Mouse (Mus musculus) spleen, adult 2 months (tissue): Measurements from ENCODE around the gene Rad50. TPM values are rescaled to one million over a fixed set of nuclear protein-coding genes. Genes with fewer than 3 reads are reported as not detected.
A peak's percentile ranks its signal among the peaks of the same experiment; 100 is the strongest.

ENCODE experiments used
- DNase-seq, 2 experiments: peaks; one replicate each; pipeline versions ENCODE4 v3.0.0 to v3.0.0-alpha.2; 2012 to 2021; ENCODE audit warnings: low spot score in 2 of 2, low read depth in 1 of 2
- H3K27ac ChIP-seq: fragments of 200-500 bp; 2 replicates; pipeline ENCODE4 v1.5.1; 2012; ENCODE audit warnings: low read length, inconsistent platforms; ENCODE audit not compliant: insufficient read depth
- H3K27me3 ChIP-seq: fragments of 200-500 bp; 2 replicates; pipeline ENCODE4 v1.6.1; 2012; ENCODE audit warnings: mild to moderate bottlenecking, moderate library complexity, low read length, inconsistent platforms; ENCODE audit not compliant: control insufficient read depth, insufficient read depth
- H3K36me3 ChIP-seq: fragments of 200-500 bp; 2 replicates; pipeline ENCODE4 v1.6.1; 2012; ENCODE audit warnings: mild to moderate bottlenecking, low read length, inconsistent platforms; ENCODE audit not compliant: control insufficient read depth, insufficient read depth
- H3K4me1 ChIP-seq: fragments of 200-500 bp; 2 replicates; pipeline ENCODE4 v1.6.1; 2011; ENCODE audit warnings: inconsistent platforms; ENCODE audit not compliant: control insufficient read depth, insufficient read depth, insufficient read length
- H3K4me3 ChIP-seq: fragments of 200-500 bp; 2 replicates; pipeline ENCODE4 v1.5.1; 2011; ENCODE audit warnings: mild to moderate bottlenecking, inconsistent platforms; ENCODE audit not compliant: insufficient read depth, insufficient read length; ENCODE audit errors: extremely low read depth
- CTCF ChIP-seq: fragments of 200-500 bp; IDR thresholded peaks from 2 replicates; pipeline ENCODE4 v1.5.1; 2011; ENCODE audit warnings: mild to moderate bottlenecking, inconsistent platforms; ENCODE audit not compliant: insufficient read depth, insufficient read length, insufficient replicate concordance; ENCODE audit errors: extremely low read depth
- POLR2A ChIP-seq: fragments of 200-500 bp; IDR thresholded peaks from 2 replicates; pipeline ENCODE4 v1.6.1; 2011; ENCODE audit warnings: low read depth, low read length, inconsistent platforms
- WGBS: fragments of 180-500 bp; shearing (Covaris S2); methylation state at CpG from one replicate; pipeline ENCODE4 v1.1.7; 2018; 5-methylcytosine and 5-hydroxymethylcytosine counted together
- polyA plus RNA-seq: library from polyadenylated mRNA; depleted of rRNA; stranded (reverse); fragments of >200 nt; gene quantifications from 2 replicates; pipeline ENCODE4 v1.2.3, GENCODE M21; 2012; rRNA removed

Gene Rad50
- 4.1 and 4.2 TPM in 2 replicates for polyA plus RNA-seq

DNA sequence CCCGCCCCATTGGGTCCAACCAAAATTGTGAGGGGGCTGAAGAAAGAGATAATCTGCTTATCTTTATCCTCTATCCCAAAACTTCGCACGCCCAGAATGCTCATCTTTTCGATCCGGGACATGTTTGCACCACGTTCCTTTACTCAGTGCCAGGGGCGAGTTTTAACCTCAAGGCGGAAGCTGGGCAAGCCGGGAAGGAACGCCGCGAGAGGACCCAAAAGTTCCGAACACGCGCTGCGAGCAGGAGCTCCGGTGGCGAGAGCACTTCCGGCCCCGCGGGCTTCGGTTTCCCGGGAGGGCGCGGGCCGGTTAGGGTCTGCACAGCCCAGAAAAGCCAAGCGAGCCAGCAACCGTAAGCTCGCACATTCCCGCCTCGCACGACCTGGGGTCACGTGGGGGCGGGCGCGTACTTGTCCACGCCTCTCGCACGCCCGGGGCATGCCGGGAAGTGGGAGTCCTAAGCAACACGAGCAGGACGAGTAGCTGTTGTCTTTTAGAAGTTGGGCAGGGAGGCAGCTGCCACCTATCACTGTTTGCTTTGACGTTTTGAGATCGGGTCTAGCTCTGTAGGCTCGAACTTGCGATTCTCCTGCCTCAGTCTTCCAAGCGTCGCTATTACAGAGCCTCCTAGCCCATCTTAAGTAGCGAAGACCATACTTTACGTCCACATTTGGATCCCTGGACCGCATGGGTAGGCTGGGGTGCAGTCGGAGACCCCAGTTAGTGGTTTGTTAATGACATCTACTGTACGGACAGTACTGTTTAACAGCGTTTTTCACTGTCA lies at the start of gene Rad50:
Gene Rad50, minus strand, starts transcription at position 386 of the 784 bp plus-strand sequence.
- Histone ChIP-seq H3K27me3 (no peaks in the 10 kb centered on the region), H3K4me1 (peaks cover 5% of the 10 kb centered on the region), H3K36me3 (peaks cover 1% of the 10 kb centered on the region; the same call in 1 of the 2 replicates), H3K4me3 (peak within 1 kb of the TSS; percentile 92), H3K27ac (peak within 1 kb of the TSS; percentile 85)
- WGBS, result 2% methylated on average over 55 of the region's 55 CpGs
- peak; percentile 74 to 95 for DNase-seq
- TF ChIP-seq CTCF (no peak), POLR2A (peak; percentile 80)

DNA sequence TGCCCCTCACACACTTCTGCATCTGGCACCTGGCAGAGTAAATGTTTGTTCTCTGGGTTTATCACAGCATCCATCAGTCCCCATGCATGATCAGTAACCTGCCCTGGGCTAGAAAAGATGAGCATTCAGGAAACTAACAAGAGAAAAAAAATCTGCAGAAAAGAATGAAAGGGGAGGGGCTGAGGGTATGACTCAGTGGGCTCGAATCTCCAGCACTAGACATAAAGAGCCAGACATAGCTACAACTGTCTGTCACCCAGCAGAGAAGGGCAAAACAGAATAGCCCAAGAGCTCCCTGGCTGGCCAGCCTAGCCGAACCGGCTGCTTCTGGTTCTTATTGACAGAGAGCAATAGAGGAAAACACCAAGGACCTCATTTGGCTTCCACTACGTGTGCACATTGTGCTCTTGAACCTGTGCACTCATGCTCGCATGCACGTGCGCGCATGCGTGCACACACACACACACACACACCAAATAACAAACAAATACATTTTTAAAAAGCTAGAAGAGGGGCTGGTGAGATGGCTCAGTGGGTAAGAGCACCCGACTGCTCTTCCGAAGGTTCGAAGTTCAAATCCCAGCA lies 48.0 kb upstream of the Rad50 start:
- Histone ChIP-seq H3K4me3 (no peak overlapping the region), H3K27ac (no peak overlapping the region)
- WGBS, result 82% methylated on average over 12 of the region's 12 CpGs

DNA sequence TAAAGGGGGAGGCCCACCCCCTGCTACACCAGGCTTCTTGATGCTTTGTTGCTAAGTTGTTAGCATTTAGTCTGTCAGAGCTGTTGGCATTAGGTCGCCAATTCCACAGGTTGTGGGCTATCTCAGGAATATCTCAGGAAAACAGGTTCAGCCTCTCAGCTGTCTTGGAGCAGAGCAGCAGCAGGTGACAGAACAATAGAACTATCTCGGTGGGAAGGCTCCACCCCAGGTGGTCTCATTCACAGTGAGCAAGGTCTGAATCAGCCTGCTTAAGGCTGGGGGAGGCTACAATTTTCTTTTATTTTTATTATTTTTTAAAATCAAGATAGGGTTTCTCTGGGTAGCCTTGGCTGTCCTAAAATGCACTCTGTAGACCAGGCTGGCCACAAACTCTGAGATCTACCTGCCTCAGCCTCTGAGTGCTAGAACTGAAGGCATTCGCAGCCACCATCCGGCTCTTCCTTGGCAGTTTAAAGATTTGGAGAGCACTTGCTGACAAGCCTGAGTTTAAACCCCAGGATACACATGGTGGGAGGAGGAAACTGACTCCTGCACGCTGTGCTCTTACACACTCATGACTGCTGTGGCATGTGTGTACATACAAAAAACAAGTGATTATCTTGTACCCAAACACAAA lies 42.7 kb upstream of the Rad50 start:
- WGBS, result 78% methylated on average over 5 of the region's 5 CpGs
- DNase-seq, result no peak
- Histone ChIP-seq H3K4me1 (peaks cover 6% of the 10 kb centered on the region; the same call in 1 of the 2 replicates), H3K27me3 (no peaks in the 10 kb centered on the region), H3K4me3 (no peak overlapping the region), H3K36me3 (no peaks in the 10 kb centered on the region), H3K27ac (no peak overlapping the region)
- TF ChIP-seq CTCF (no peak), POLR2A (no peak)

More for the DNA sequence above, 48.0 kb upstream of the Rad50 start:
- H3K27me3 ChIP-seq, result no peaks in the 10 kb centered on the region
- H3K36me3 ChIP-seq, result no peaks in the 10 kb centered on the region
- TF ChIP-seq CTCF (no peak), POLR2A (no peak)
- no peak for DNase-seq
- peaks cover 3% of the 10 kb centered on the region; the same call in 1 of the 2 replicates for H3K4me1 ChIP-seq

DNA sequence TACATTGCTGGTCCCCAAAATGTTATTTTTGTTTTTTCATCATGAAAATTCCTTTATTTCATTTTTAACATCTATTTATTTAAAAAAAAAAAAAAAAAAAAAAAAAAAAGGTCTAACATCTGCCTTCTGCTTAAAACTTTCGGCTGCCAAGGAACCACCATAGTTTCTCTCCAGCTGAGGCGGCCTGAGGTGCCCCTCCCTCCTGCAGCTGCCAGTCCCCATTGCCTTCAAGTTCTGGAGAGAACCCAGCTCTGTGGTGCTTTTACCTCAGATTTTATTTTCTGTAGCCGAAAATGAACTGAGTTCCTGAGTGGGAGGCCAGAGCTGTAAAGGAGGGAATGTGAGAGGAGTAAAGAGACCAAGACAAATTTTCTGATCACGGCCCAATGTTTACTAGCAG lies 42.2 kb upstream of the Rad50 start:
- WGBS, result 71% methylated on average over 4 of the region's 4 CpGs
- no peaks in the 10 kb centered on the region for H3K27me3 ChIP-seq
- TF ChIP-seq CTCF (no peak), POLR2A (no peak)
- no peak overlapping the region for H3K27ac ChIP-seq
- no peaks in the 10 kb centered on the region for H3K36me3 ChIP-seq
- H3K4me1 ChIP-seq, result peaks cover 6% of the 10 kb centered on the region; the same call in 1 of the 2 replicates
- no peak overlapping the region for H3K4me3 ChIP-seq
- DNase-seq, result no peak

DNA sequence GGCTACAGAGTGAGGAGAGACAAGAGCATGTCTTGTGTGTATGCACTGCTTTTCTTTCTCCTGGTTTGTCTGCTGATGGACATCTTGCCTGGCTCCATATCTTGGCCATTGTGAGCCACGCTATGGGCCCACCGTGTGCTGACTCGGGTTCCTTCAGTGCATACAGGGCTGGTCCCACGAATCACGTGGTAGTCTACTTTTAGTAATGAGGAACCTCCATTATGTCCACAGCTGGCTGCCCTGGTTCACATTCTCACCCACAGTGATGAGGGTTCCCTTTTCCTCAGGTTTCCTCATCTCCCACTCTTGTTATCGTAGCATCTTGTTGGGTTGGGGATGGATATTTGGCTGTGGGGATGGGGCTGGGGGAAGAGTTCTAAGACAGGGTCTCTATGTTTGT lies 41.5 kb upstream of the Rad50 start:
- Histone ChIP-seq H3K4me3 (no peak overlapping the region), H3K27me3 (no peaks in the 10 kb centered on the region), H3K27ac (no peak overlapping the region), H3K4me1 (peaks cover 6% of the 10 kb centered on the region; the same call in 1 of the 2 replicates), H3K36me3 (no peaks in the 10 kb centered on the region)
- 34% methylated on average over 6 of the region's 6 CpGs for WGBS
- TF ChIP-seq CTCF, result no peak
- no peak for TF ChIP-seq POLR2A
- no peak for DNase-seq

DNA sequence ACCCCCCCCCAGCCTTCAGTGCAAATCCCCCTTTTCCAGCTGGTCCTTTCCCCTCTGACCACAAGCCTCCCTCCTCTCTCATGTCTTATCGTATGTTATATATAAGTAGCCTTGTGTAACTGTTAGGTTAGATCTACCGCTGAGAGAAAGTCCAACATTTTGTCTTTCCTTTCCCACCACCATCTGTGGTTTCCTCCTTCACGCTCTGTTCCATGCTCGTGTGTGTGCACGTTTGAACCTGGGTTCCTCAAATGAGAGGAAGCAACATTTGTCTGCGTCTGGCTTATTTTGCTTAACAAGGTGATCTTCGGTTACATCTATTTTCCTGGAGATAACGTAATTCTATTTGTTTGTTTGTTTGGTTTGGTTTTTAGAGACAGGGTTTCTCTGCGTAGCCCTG lies 40.9 kb upstream of the Rad50 start:
- Histone ChIP-seq H3K36me3 (no peaks in the 10 kb centered on the region), H3K4me3 (no peak overlapping the region), H3K27me3 (no peaks in the 10 kb centered on the region), H3K4me1 (peaks cover 6% of the 10 kb centered on the region; the same call in 1 of the 2 replicates), H3K27ac (no peak overlapping the region)
- WGBS, result 18% methylated on average over 9 of the region's 9 CpGs
- no peak for TF ChIP-seq CTCF
- TF ChIP-seq POLR2A, result no peak
- DNase-seq, result no peak
